21 mouse cellular contexts compared by ENCODE assay signal in the genomic region with DNA sequence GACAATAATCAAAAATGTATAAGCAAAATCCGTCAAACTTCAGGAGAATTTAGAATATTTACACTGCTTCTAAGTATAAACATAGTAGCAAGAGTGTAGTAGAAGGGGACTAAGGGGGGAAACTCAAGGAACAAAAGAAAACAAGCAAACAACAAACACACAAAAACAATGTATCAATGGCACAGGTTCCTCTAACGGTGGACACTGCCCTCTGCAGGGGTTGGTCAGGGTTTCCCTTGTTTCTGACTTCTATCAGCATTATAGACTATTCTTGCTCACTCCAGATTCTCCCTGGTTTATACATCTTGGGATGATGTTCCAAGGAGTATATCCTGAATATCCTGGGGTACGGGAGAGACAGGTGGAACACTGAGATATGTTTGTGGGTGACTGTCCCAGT.
A peak's percentile ranks its signal among the peaks of the same experiment; 100 is the strongest.
DNase-seq lines count a peak whose midpoint lies in the region; ATAC-seq and TF ChIP-seq lines count a peak whose summit lies in the region.
"Had no signal": no experiment of that assay in that cellular context is flagged by ENCODE, and none has a peak within 500 bp of the region (broad histone marks: within the 10 kb centered on the region; RNA-seq: fewer than 3 reads in every experiment).

No protein-coding gene starts in this region.

- H3K4me3 ChIP-seq in hindbrain, postnatal 0 days (ENCODE audit: low read length) = no peak overlapping the region
- no peak overlapping the region for H3K4me3 ChIP-seq in hindbrain, embryonic 13.5 days
- H3K4me3 ChIP-seq in layer of hippocampus, adult 2 months = no peak overlapping the region
- no peak overlapping the region for H3K4me3 ChIP-seq in lung, postnatal 0 days (ENCODE audit: low read depth, low read length)
- H3K4me3 ChIP-seq: embryonic facial prominence, embryonic 13.5 days; forebrain, embryonic 10.5 days; forebrain, embryonic 15.5 days; hindbrain, embryonic 12.5 days; midbrain, embryonic 12.5 days; neural tube, embryonic 13.5 days had no signal

- no peak for DNase-seq in hindbrain, postnatal 0 days (ENCODE audit: low spot score)
- DNase-seq in layer of hippocampus, adult 2 months (ENCODE audit: low spot score in 2 of 2) = no peak
- no peak for DNase-seq in layer of hippocampus, postnatal 10 days (ENCODE audit: low spot score in 2 of 2)
- DNase-seq in lung, postnatal 0 days (ENCODE audit: low spot score) = no peak
- no peak for DNase-seq in lung, postnatal 14 days
- DNase-seq in adrenal gland, postnatal 14 days = no peak
- DNase-seq: adrenal gland, postnatal 25 days; cerebellum, adult 11-12 months; cerebellum, adult 9-11 months; layer of hippocampus, postnatal 36 days; lung, adult 18-20 months; thymus, postnatal 4 days had no signal

- H3K4me2 ChIP-seq in hindbrain, postnatal 0 days (ENCODE audit: low read depth, low read length) = no peak overlapping the region
- no peak overlapping the region for H3K4me2 ChIP-seq in hindbrain, embryonic 13.5 days
- H3K4me2 ChIP-seq in lung, postnatal 0 days (replicated peaks; ENCODE audit: low read depth, low read length) = no peak overlapping the region
- H3K4me2 ChIP-seq: embryonic facial prominence, embryonic 13.5 days; forebrain, embryonic 15.5 days; hindbrain, embryonic 12.5 days; liver, embryonic 11.5 days; midbrain, embryonic 12.5 days; neural tube, embryonic 13.5 days had no signal

- WGBS in hindbrain, postnatal 0 days = 77% methylated on average over 3 of the region's 3 CpGs
- WGBS in hindbrain, embryonic 13.5 days = 83% methylated on average over 3 of the region's 3 CpGs
- WGBS in lung, postnatal 0 days = 65% methylated on average over 3 of the region's 3 CpGs

- no peaks in the 10 kb centered on the region for H3K27me3 ChIP-seq in hindbrain, postnatal 0 days (ENCODE audit: insufficient read depth, low read length)
- H3K27me3 ChIP-seq in hindbrain, embryonic 13.5 days = no peaks in the 10 kb centered on the region
- H3K27me3 ChIP-seq in lung, postnatal 0 days (replicated peaks; ENCODE audit: insufficient read depth, low read length) = no peaks in the 10 kb centered on the region
- H3K27me3 ChIP-seq: forebrain, embryonic 15.5 days; hindbrain, embryonic 12.5 days; midbrain, embryonic 12.5 days; neural tube, embryonic 13.5 days had no signal

- no peak overlapping the region for H3K9ac ChIP-seq in hindbrain, postnatal 0 days (replicated peaks; ENCODE audit: low read length)
- H3K9ac ChIP-seq in hindbrain, embryonic 13.5 days = no peak overlapping the region
- H3K9ac ChIP-seq in lung, postnatal 0 days (replicated peaks; ENCODE audit: low read depth) = no peak overlapping the region
- H3K9ac ChIP-seq: embryonic facial prominence, embryonic 13.5 days; forebrain, embryonic 15.5 days; hindbrain, embryonic 12.5 days; midbrain, embryonic 12.5 days; neural tube, embryonic 13.5 days had no signal

- H3K36me3 ChIP-seq in hindbrain, postnatal 0 days (ENCODE audit: insufficient read depth, low read length) = no peaks in the 10 kb centered on the region
- no peaks in the 10 kb centered on the region for H3K36me3 ChIP-seq in hindbrain, embryonic 13.5 days
- H3K36me3 ChIP-seq in lung, postnatal 0 days (ENCODE audit: insufficient read depth, low read length) = no peaks in the 10 kb centered on the region
- H3K36me3 ChIP-seq: embryonic facial prominence, embryonic 13.5 days; forebrain, embryonic 10.5 days; forebrain, embryonic 15.5 days; hindbrain, embryonic 12.5 days; midbrain, embryonic 12.5 days; neural tube, embryonic 13.5 days had no signal

- H3K4me1 ChIP-seq in hindbrain, postnatal 0 days (ENCODE audit: insufficient read depth, low read length) = 0 out of 2 replicates have a peak, but pooled peaks cover under 1% of the 10 kb centered on the region
- H3K4me1 ChIP-seq in hindbrain, embryonic 13.5 days (replicated peaks) = peaks cover 14% of the 10 kb centered on the region
- H3K4me1 ChIP-seq in lung, postnatal 0 days (ENCODE audit: insufficient read depth, low read depth, low read length) = no peaks in the 10 kb centered on the region
- H3K4me1 ChIP-seq: embryonic facial prominence, embryonic 13.5 days; forebrain, embryonic 10.5 days; hindbrain, embryonic 12.5 days; midbrain, embryonic 12.5 days had no signal

- H3K9me3 ChIP-seq in hindbrain, postnatal 0 days (ENCODE audit: low read length) = no peaks in the 10 kb centered on the region
- no peaks in the 10 kb centered on the region for H3K9me3 ChIP-seq in hindbrain, embryonic 13.5 days
- no peaks in the 10 kb centered on the region for H3K9me3 ChIP-seq in lung, postnatal 0 days (ENCODE audit: low read length)
- H3K9me3 ChIP-seq: embryonic facial prominence, embryonic 13.5 days; forebrain, embryonic 10.5 days; forebrain, embryonic 15.5 days; hindbrain, embryonic 12.5 days; midbrain, embryonic 12.5 days; neural tube, embryonic 13.5 days had no signal

- peak; percentile 34 for TF ChIP-seq CTCF in hindbrain, postnatal 0 days (IDR thresholded peaks at IDR 0.05; ENCODE audit: low read depth)
- peak; percentile 55 for TF ChIP-seq CTCF in layer of hippocampus, adult 2 months (conservative IDR thresholded peaks at IDR 0.05)
- TF ChIP-seq CTCF in lung, postnatal 0 days (IDR thresholded peaks at IDR 0.05) = peak; percentile 41

- no peak overlapping the region for H3K27ac ChIP-seq in hindbrain, postnatal 0 days
- no peak overlapping the region for H3K27ac ChIP-seq in hindbrain, embryonic 13.5 days
- no peak overlapping the region for H3K27ac ChIP-seq in layer of hippocampus, adult 2 months
- no peak overlapping the region for H3K27ac ChIP-seq in lung, postnatal 0 days (ENCODE audit: low read length)
- H3K27ac ChIP-seq: embryonic facial prominence, embryonic 13.5 days; forebrain, embryonic 10.5 days; forebrain, embryonic 15.5 days; hindbrain, embryonic 12.5 days; midbrain, embryonic 12.5 days; neural tube, embryonic 13.5 days had no signal

- ATAC-seq in hindbrain, postnatal 0 days = no peak
- ATAC-seq in hindbrain, embryonic 13.5 days (ENCODE audit: low FRiP score) = no peak
- no peak for ATAC-seq in lung, postnatal 0 days
- ATAC-seq: CD4-positive, CD25-positive, alpha-beta regulatory T cell, adult 4 months; forebrain, embryonic 15.5 days had no signal

- no peak for TF ChIP-seq EP300 in lung, postnatal 0 days (IDR thresholded peaks at IDR 0.05)
